Mouse (Mus musculus) liver, postnatal 0 days (tissue): ENCODE measurements at regions not wholly inside any gene's neighbourhood (a gene's known extent, or its start where the extent isn't known, plus 50 kb on each side); places are given as distances from the start of the nearest gene placed in this dataset.

Source experiments
- CTCF ChIP-seq: sonication (generic); IDR thresholded peaks from 2 replicates; pipeline ENCODE4 v1.5.1; 2016; ENCODE audit warnings: antibody characterized with exemption, low read depth
- EP300 ChIP-seq: IDR thresholded peaks from 2 replicates; pipeline ENCODE4 v1.6.1; 2016; ENCODE audit warnings: antibody characterized with exemption, low read depth, mild to moderate bottlenecking

DNA sequence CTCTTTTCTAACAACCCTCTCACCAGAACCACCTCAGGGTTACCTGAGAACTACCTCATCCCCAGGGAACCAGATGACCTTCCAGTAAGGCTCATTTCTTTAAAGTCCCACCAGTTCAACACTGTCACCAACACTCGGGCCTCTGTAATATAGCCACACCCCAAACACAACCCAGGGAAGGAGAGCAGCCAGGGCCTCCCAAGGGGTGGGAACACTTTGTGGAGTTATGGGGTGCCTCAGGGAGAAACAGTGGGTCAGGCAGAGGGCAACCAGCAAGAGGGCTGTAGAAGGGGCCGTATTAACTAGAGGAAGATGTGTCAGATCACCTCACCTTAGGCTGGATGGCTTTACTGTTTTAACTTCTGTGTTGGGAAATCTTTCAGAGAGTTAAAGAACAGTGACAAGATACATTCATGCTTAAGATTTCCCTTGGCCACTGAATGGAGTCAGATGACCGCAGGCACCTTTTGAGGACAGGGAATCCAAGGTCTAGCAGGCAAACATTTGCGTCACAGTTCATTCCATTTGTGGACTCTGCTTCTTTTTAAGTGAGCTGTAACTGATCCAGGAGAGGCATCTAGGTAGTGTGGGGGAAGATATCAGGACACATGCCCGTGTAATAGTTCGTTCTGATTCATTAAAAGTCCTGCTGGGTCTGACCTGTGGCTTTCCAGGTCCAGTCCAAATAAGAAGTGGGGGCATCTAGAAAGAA lies 67.9 kb upstream of the Slc35c1 start:
- TF ChIP-seq CTCF (no peak), EP300 (no peak)
